Mouse (Mus musculus): ENCODE data around the gene Gm7347.
"Not testable (repeated sequence)": the region's sequence is repeated elsewhere in the genome, so short reads cannot be mapped to it uniquely, and the experiment has no call there.

DNA sequence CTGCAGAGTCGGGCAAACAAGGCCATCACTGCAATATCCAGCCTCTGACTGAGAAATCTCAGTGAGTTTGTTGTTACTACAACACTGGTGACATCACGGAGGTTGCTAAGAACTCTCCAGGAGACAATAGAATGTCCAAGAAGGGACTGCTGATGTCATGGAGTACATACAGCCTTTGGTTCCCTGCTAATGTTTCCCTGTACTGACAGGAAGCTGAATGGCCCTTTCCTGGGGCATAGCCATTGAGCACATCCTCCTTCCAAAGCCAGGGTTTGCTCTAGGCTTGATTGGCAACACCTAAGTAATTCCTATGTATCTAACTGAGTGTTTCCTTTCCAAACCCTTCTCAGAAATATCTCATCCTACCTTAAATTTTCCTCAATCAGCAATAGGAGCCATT, 18.9 kb downstream of the Gm7347 start, which contains the start of gene Speer4a:
- TF ChIP-seq CTCF (IDR thresholded peaks at IDR 0.05; ENCODE audit: insufficient read depth, low read length); POLR2A (IDR thresholded peaks at IDR 0.05; ENCODE audit: borderline replicate concordance, extremely low read depth, low read depth, low read length): not testable (repeated sequence)
